Mouse (Mus musculus) MEL (cell line): ENCODE data around the gene Slit2. TPM values are rescaled to one million over a fixed set of nuclear protein-coding genes. Genes with fewer than 3 reads are reported as not detected.

Experiments
- DNase-seq: peaks from one replicate; pipeline ENCODE4 v3.0.0; 2011; ENCODE audit warnings: low read depth, low spot score
- H3K27ac ChIP-seq: 2 replicates; pipeline ENCODE4 v1.5.1; 2012; ENCODE audit warnings: low read depth, mild to moderate bottlenecking, control low read depth, low read length, moderate library complexity; ENCODE audit not compliant: control insufficient read depth
- H3K27me3 ChIP-seq, 2 experiments: fragments of 150-350 bp in 1 of 2; sonication (generic) in 1 of 2; 2 replicates each; pipeline ENCODE4 v1.6.1; 2012; ENCODE audit warnings: low read length in 2 of 2, mild to moderate bottlenecking in 2 of 2, improper control_type of control experiment in 1 of 2, moderate library complexity in 1 of 2; ENCODE audit not compliant: insufficient read depth in 2 of 2, control insufficient read depth in 1 of 2
- H3K36me3 ChIP-seq, 2 experiments: 2 replicates each; pipeline ENCODE4 v1.6.1; 2012 to 2014; ENCODE audit warnings: low read length in 2 of 2, improper control_type of control experiment in 1 of 2, inconsistent platforms in 1 of 2, mild to moderate bottlenecking in 1 of 2; ENCODE audit not compliant: insufficient read depth in 2 of 2, control insufficient read depth in 1 of 2
- H3K4me1 ChIP-seq, 2 experiments: fragments of 150-350 bp in 1 of 2; sonication (generic) in 1 of 2; 2 replicates each; pipeline ENCODE4 v1.6.1; 2012; ENCODE audit warnings: low read length in 2 of 2, improper control_type of control experiment in 1 of 2, mild to moderate bottlenecking in 1 of 2; ENCODE audit not compliant: insufficient read depth in 2 of 2, control insufficient read depth in 1 of 2
- H3K4me3 ChIP-seq, 2 experiments: fragments of 150-350 bp in 1 of 2; sonication (generic) in 1 of 2; 2 replicates each; pipeline ENCODE4 v1.5.1; 2012; ENCODE audit warnings: low read depth in 2 of 2, low read length in 2 of 2, mild to moderate bottlenecking in 2 of 2, moderate library complexity in 2 of 2, control low read depth in 1 of 2, improper control_type of control experiment in 1 of 2; ENCODE audit not compliant: control insufficient read depth in 1 of 2, insufficient read depth in 1 of 2
- H3K79me2 ChIP-seq: 2 replicates; pipeline ENCODE4 v1.6.1; 2012; ENCODE audit warnings: mild to moderate bottlenecking, low read length, moderate library complexity; ENCODE audit not compliant: control insufficient read depth, poor library complexity, insufficient read depth
- H3K9ac ChIP-seq: 2 replicates; pipeline ENCODE4 v1.6.1; 2012; ENCODE audit warnings: low read depth, mild to moderate bottlenecking, control low read depth, low read length, moderate library complexity; ENCODE audit not compliant: control insufficient read depth, poor library complexity, severe bottlenecking
- H3K9me3 ChIP-seq: fragments of 150-350 bp; sonication (generic); replicated peaks from 2 replicates; pipeline ENCODE4 v1.6.1; 2012; ENCODE audit warnings: mild to moderate bottlenecking, low read length, improper control_type of control experiment, moderate library complexity; ENCODE audit not compliant: insufficient read depth
- BHLHE40 ChIP-seq: IDR thresholded peaks from 2 replicates; pipeline ENCODE4 v1.6.1; 2012; ENCODE audit warnings: low read depth, mild to moderate bottlenecking, inconsistent platforms, low read length, improper control_type of control experiment, borderline replicate concordance
- CHD1 ChIP-seq: IDR thresholded peaks from 2 replicates; pipeline ENCODE4 v1.6.1; 2012; ENCODE audit warnings: low read depth, mild to moderate bottlenecking, inconsistent platforms, low read length, improper control_type of control experiment
- E2F4 ChIP-seq: IDR thresholded peaks from 2 replicates; pipeline ENCODE4 v1.6.1; 2011; ENCODE audit warnings: low read depth, low read length, improper control_type of control experiment, borderline replicate concordance
- GABPA ChIP-seq: IDR thresholded peaks from 2 replicates; pipeline ENCODE4 v1.6.1; 2012; ENCODE audit warnings: low read depth, mild to moderate bottlenecking, inconsistent platforms, low read length, improper control_type of control experiment, moderate library complexity
- GATA1 ChIP-seq: IDR thresholded peaks from 2 replicates; pipeline ENCODE4 v1.6.1; 2011; ENCODE audit warnings: low read depth, low read length, improper control_type of control experiment
- HCFC1 ChIP-seq: IDR thresholded peaks from 2 replicates; pipeline ENCODE4 v1.6.1; 2012; ENCODE audit warnings: low read depth, mild to moderate bottlenecking, inconsistent platforms, low read length, improper control_type of control experiment, moderate library complexity
- JUND ChIP-seq: IDR thresholded peaks from 2 replicates; pipeline ENCODE4 v1.6.1; 2011; ENCODE audit warnings: low read depth, mild to moderate bottlenecking, improper control_type of control experiment, low read length
- MAFK ChIP-seq: IDR thresholded peaks from 2 replicates; pipeline ENCODE4 v1.6.1; 2011; ENCODE audit warnings: low read depth, mild to moderate bottlenecking, low read length, improper control_type of control experiment, borderline replicate concordance
- MAX ChIP-seq: IDR thresholded peaks from 2 replicates; pipeline ENCODE4 v1.6.1; 2011; ENCODE audit warnings: low read length, improper control_type of control experiment
- MAZ ChIP-seq: IDR thresholded peaks from 2 replicates; pipeline ENCODE4 v1.6.1; 2012; ENCODE audit warnings: low read depth, mild to moderate bottlenecking, inconsistent platforms, low read length, improper control_type of control experiment
- MYB ChIP-seq: IDR thresholded peaks from 2 replicates; pipeline ENCODE4 v1.6.1; 2011; ENCODE audit warnings: mild to moderate bottlenecking, low read depth, low read length, improper control_type of control experiment
- MYC ChIP-seq: IDR thresholded peaks from 2 replicates; pipeline ENCODE4 v1.6.1; 2011; ENCODE audit warnings: low read depth, mild to moderate bottlenecking, low read length, improper control_type of control experiment, moderate library complexity
- NRF1 ChIP-seq: IDR thresholded peaks from 2 replicates; pipeline ENCODE4 v1.6.1; 2014; ENCODE audit warnings: low read depth, mild to moderate bottlenecking, inconsistent platforms, low read length, improper control_type of control experiment, moderate library complexity; ENCODE audit not compliant: poor library complexity, insufficient read depth, severe bottlenecking
- POLR2AphosphoS2 ChIP-seq: IDR thresholded peaks from 2 replicates; pipeline ENCODE4 v1.6.1; 2011; ENCODE audit warnings: low read length, improper control_type of control experiment
- POLR2AphosphoS5 ChIP-seq: IDR thresholded peaks from 2 replicates; pipeline ENCODE4 v1.6.1; 2012; ENCODE audit warnings: low read depth, borderline replicate concordance, mild to moderate bottlenecking, inconsistent platforms, low read length, moderate library complexity, mixed read lengths
- RAD21 ChIP-seq: IDR thresholded peaks from 2 replicates; pipeline ENCODE4 v1.6.1; 2011; ENCODE audit warnings: mild to moderate bottlenecking, low read depth, low read length, improper control_type of control experiment
- RCOR1 ChIP-seq: IDR thresholded peaks from 2 replicates; pipeline ENCODE4 v1.6.1; 2012; ENCODE audit warnings: low read depth, mild to moderate bottlenecking, inconsistent platforms, low read length, improper control_type of control experiment
- SMC3 ChIP-seq: IDR thresholded peaks from 2 replicates; pipeline ENCODE4 v1.6.1; 2011; ENCODE audit warnings: low read depth, low read length, improper control_type of control experiment
- TBP ChIP-seq: IDR thresholded peaks from 2 replicates; pipeline ENCODE4 v1.8.0; 2011; ENCODE audit warnings: low read depth, low read length, improper control_type of control experiment
- USF1 ChIP-seq: IDR thresholded peaks from 2 replicates; pipeline ENCODE4 v1.6.1; 2014; ENCODE audit warnings: low read depth, mild to moderate bottlenecking, inconsistent platforms, low read length, improper control_type of control experiment, moderate library complexity
- USF2 ChIP-seq, 2 experiments: IDR thresholded peaks; 2 replicates each; pipeline ENCODE4 v1.6.1; 2011 to 2012; ENCODE audit warnings: improper control_type of control experiment in 2 of 2, low read length in 2 of 2, borderline replicate concordance in 1 of 2, inconsistent platforms in 1 of 2, low read depth in 1 of 2, mild to moderate bottlenecking in 1 of 2; ENCODE audit not compliant: insufficient read depth in 1 of 2
- ZKSCAN1 ChIP-seq: IDR thresholded peaks from 2 replicates; pipeline ENCODE4 v1.6.1; 2012; ENCODE audit warnings: low read depth, mild to moderate bottlenecking, inconsistent platforms, low read length, improper control_type of control experiment, moderate library complexity
- ZMIZ1 ChIP-seq: IDR thresholded peaks from 2 replicates; pipeline ENCODE4 v1.6.1; 2012; ENCODE audit warnings: low read depth, mild to moderate bottlenecking, inconsistent platforms, low read length, improper control_type of control experiment, moderate library complexity
- ZNF384 ChIP-seq: IDR thresholded peaks from 2 replicates; pipeline ENCODE4 v1.6.1; 2012; ENCODE audit warnings: low read depth, mild to moderate bottlenecking, inconsistent platforms, low read length, improper control_type of control experiment
- polyA plus RNA-seq, 2 experiments: library from polyadenylated mRNA; stranded (reverse) in 1 of 2; unstranded in 1 of 2; fragments of >175 nt in 1 of 2; fragments of >200 nt in 1 of 2; gene quantifications; 2 replicates each; pipeline versions ENCODE4 v1.2.1 to v1.2.4; 2012; ENCODE audit warnings: low replicate concordance in 2 of 2, low read depth in 1 of 2; ENCODE audit not compliant: insufficient read length in 2 of 2, insufficient read depth in 1 of 2, missing spikeins in 1 of 2
- total RNA-seq: library from RNA; depleted of rRNA; stranded (reverse); fragments of 300-350 nt; gene quantifications from 2 replicates; pipeline ENCODE4 v1.2.3, GENCODE M21; 2012

Slit2 gene
- total and polyA plus RNA-seq, 3 experiments, result not detected

DNA sequence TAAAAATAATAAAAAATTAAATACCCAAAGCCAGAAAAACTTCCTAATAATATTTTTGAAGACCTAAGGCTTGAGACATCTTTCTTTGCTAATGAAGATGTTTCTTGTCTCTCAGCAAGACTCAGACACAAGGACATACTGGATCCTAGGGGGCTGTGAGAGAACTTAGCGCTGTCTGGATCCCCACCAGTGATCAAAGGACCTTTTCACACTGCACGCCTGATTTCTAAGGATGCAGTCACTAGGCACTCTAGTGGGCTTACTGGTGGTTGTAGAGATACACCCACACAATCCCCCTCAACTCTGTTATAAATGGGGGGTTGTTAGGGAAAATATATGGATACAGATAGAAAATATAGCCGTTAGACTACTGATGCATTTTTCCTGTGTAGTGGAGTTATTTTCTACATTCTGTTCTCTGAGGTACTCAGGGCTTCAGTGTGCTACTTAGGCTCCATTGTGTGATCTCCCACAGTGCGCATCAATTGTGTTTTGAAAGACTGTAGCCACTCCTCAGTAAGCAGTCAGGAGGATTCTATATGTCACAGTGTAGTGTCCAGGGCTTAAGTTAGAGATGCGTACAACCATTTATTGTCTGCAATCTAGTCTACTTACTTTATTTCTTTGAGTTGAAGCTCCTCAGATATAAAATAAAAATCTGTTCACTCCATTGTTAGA is 67.8 kb downstream of the Slit2 start:
- H3K9ac ChIP-seq, result no peak overlapping the region
- no peak for TF ChIP-seq JUND
- no peak for TF ChIP-seq TBP
- no peak for TF ChIP-seq MAFK
- TF ChIP-seq MYC, result no peak
- no peak for TF ChIP-seq HCFC1
- TF ChIP-seq NRF1, result no peak
- TF ChIP-seq ZNF384, result no peak
- no peak for TF ChIP-seq RCOR1
- TF ChIP-seq MAZ, result no peak
- TF ChIP-seq POLR2AphosphoS5, result no peak
- TF ChIP-seq POLR2AphosphoS2, result no peak
- no peak for TF ChIP-seq BHLHE40
- TF ChIP-seq USF1, result no peak
- H3K4me1 ChIP-seq, result no peaks in the 10 kb centered on the region
- H3K27ac ChIP-seq, result no peak overlapping the region
- no peaks in the 10 kb centered on the region for H3K27me3 ChIP-seq
- H3K36me3 ChIP-seq, result no peaks in the 10 kb centered on the region
- no peak for DNase-seq
- no peak overlapping the region for H3K4me3 ChIP-seq
- no peaks in the 10 kb centered on the region for H3K79me2 ChIP-seq
- no peaks in the 10 kb centered on the region for H3K9me3 ChIP-seq

DNA sequence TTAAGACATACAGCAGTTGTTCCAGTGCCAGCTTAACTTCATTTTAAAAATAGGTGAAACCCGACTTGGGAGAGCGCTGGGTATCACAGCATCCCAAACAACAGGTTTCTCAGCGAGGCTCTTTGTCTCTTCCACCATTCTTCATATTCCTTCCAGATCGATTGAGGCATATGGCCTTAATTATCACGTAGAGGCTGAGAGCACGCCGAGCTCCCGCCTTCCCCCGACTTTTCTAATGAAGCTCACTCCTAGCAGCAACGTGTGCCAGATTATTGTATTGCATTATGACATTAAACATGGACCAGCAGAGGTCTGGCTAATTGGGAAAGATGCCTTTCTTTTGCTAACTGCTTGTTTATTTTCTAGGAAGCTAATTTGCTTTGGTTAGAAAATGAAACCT is 75.7 kb downstream of the Slit2 start:
- no peak overlapping the region for H3K4me3 ChIP-seq
- H3K9ac ChIP-seq, result no peak overlapping the region
- H3K79me2 ChIP-seq, result no peaks in the 10 kb centered on the region
- TF ChIP-seq MAX, result no peak
- TF ChIP-seq USF2 (IDR thresholded peaks at IDR 0.05; ENCODE audit: borderline replicate concordance in 1 of 2, insufficient read depth in 1 of 2, low read depth in 1 of 2, low read length in 2 of 2), result no peak
- TF ChIP-seq NRF1, result no peak
- TF ChIP-seq POLR2AphosphoS2, result no peak
- no peak for TF ChIP-seq RAD21
- no peak for TF ChIP-seq SMC3
- no peak for TF ChIP-seq GABPA
- no peak for TF ChIP-seq GATA1
- TF ChIP-seq RCOR1, result no peak
- TF ChIP-seq ZMIZ1, result no peak
- no peak for TF ChIP-seq CHD1
- no peak for TF ChIP-seq TBP
- TF ChIP-seq MYB, result no peak
- no peak for TF ChIP-seq POLR2AphosphoS5
- no peak for TF ChIP-seq USF1
- no peak for TF ChIP-seq E2F4
- no peak for TF ChIP-seq ZKSCAN1
- no peak for TF ChIP-seq JUND
- no peak for TF ChIP-seq HCFC1
- no peaks in the 10 kb centered on the region for H3K36me3 ChIP-seq
- DNase-seq, result no peak
- H3K4me1 ChIP-seq, result no peaks in the 10 kb centered on the region
- no peaks in the 10 kb centered on the region for H3K9me3 ChIP-seq
- H3K27ac ChIP-seq, result no peak overlapping the region
- H3K27me3 ChIP-seq, result no peaks in the 10 kb centered on the region
